Mouse (Mus musculus): ENCODE data around the gene Tnr.

The Tnr gene

DNA sequence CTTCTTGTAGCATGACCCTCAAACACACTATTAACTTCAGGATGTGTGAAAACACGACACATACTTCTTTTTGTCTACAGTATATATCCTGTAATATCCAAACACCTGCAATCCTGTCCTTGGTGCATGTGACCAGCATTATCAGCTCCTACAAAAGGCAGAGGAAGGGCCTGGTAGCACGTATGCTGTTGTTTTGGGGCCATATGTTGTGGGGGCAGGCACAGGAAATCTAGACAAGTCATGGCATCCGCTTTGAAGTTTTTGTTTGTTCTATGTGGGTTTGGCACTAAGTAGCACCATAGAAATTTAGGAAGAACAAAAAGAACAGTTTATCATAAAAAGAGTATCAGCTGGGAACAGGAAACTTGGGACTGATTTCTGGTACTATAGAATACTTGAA, 105.5 kb downstream of the Tnr start:
- no peak for DNase-seq (ENCODE audit: low spot score in 2 of 2)

DNA sequence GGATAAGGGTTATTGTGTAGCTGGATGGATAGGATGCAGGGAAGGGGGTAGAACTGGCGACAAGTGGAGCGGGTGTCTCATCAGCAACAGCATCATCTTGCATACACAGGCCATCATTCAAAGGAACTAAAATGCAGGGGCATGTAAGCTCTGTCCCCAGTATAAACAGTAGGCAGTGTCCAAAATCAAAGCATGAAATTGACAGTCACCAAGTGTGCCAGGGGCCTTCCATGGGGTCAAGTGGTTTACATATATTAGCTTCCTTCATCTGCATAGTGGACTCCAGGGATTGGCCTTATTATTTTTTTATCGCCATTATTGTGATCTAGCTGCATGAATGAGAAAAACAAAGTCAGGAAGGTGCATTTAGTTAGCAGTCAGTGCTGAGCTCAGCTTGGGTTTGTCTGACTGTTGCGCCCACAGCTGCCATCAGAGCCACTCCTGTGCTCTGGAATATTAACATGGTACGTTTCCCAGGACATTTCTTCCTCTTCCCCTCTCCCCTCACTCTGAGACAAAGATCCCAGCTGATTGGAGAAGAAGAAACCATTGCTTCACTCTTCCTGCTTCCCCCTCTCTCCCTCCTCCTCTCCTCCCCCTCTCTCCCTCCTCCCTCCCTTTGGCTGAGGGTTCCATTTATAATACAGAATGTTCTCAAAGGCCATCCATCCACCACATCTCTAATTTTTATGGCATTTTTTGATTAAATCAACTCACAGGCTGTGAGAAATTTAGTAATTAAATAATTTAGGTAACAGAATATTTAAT, 106.4 kb downstream of the Tnr start:
- no peak for DNase-seq (ENCODE audit: low spot score in 2 of 2)

DNA sequence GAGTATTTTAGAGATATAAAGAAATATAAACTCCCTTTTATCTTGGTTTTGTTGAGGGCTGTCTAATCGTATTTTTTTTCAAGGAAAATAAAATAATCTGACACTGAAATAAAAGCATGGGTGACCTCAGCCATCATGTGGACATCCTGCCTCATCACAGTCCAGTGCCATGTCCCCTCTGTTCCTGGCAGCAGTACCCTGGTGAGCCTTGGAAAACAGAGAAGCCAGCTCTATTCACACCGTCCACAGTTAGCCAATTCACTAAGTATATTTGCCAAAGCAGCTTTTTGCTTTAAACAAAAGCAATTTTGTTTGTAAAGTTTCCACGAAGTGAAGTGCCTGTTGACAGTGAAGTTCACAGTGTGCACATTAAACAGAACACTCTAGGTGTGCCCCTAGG, 109.0 kb downstream of the Tnr start:
- no peak for DNase-seq (ENCODE audit: low spot score in 2 of 2)

DNA sequence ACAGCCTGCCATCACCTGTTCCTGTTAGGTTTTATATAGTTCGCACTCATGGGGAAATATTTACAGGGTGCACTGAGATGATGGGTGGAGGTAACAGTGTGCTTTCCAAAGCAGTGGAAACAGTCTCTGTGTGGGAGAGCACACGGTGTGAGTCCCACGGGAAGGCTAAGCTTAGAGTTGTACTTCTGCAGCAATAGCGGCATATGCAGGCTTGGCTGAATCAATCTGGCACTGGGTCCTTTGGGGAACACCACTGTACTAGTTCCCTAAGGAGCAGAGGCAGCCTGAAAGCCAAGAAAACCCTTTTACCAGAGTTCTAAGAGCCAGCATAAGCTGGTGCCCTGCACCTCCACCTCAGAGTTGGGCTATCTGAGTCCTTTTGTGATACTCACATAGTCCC, 115.8 kb downstream of the Tnr start:
- DNase-seq (ENCODE audit: low spot score in 2 of 2) = no peak

DNA sequence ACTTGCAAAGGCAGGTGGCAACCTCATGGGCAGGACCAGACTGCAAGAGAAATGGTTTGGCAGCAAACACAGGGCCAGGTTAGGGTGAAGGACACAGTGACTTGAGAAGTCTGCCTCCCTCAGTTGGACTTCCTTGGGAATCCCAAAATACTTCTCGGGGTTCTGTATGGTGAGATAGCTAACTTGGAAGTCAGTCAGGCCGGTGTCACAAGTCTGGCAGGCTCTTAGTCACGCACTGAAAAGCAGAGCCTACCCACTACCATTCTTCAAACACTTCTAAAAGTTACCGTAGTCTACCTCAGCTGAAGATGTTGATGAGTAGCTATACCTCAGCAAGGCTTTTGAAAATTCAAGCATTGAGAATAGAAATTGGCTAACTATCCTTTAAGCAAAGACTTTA, 122.2 kb downstream of the Tnr start:
- no peak for DNase-seq (ENCODE audit: low spot score in 2 of 2)

DNA sequence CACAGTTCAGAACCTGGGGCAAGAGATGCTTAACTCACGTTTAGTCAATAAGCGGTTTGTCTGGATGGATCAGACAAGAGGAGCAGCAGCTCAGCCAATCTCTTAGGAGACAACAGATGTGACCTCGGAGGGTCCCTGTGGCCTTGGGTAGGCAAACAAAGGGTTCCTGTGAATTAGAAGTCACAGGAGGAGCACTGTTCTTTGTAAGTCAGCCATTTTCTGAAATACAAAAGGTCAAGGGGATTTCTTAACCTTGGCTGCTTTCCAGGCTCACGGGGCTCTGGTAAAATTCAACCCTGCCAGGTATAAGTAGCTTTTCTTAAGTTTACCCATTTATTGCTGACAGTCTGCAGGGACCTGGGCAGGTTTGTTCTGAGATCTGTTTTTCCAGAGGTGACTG, 126.9 kb downstream of the Tnr start:
- DNase-seq (ENCODE audit: low spot score in 2 of 2) = no peak

DNA sequence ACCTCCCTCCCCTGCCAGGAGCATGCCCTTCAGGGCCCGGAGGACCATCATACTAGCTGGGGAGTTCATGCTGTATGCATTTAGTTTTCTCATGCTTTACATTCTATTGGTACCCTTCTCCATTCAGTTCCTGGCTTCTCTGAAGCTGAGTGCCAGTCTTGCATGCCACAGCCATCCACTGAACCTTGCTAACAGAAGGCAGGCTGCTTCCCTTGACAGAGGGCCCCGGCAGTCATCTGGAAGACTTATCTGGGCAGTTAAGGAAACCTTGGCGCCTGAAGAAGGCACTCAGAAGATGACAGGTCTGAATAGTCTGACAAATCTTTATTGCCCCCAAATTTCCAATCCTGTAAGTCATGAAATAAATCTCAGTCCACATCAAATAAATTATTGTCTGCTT, 131.7 kb downstream of the Tnr start:
- no peak for DNase-seq (ENCODE audit: low spot score in 2 of 2)

DNA sequence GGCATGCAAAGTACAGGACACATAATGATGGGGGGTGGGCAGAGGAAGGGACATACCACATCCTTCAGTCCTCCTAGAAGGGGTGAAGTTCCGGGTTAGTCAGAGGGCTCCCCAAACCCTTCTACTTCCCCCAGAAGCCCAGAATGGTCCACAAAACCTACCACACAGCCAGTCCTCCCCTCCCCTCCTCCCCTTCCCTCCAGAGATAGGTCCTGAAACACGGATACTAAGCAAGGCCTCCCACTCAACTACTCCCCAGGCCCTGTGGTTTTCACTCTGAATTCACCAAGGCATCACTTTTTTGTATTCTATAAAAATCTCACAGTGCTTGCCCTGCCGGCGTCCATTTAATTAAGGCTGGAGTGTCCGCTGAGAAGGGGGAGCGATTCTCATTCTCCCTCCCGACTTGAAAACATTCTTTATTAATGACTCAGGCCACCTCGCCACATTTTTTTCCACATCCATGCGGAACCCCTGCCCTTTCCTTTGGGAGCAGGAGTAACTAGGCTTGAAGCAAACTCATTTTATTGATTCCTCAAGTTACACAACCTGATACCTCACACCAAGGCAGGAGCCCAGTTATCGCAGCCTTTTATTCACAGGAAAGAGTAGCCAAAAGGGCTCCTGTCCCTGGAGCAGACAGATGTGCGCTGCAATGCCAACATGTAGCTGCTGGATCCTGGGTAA, 134.4 kb downstream of the Tnr start:
- DNase-seq (ENCODE audit: low spot score in 2 of 2) = no peak

DNA sequence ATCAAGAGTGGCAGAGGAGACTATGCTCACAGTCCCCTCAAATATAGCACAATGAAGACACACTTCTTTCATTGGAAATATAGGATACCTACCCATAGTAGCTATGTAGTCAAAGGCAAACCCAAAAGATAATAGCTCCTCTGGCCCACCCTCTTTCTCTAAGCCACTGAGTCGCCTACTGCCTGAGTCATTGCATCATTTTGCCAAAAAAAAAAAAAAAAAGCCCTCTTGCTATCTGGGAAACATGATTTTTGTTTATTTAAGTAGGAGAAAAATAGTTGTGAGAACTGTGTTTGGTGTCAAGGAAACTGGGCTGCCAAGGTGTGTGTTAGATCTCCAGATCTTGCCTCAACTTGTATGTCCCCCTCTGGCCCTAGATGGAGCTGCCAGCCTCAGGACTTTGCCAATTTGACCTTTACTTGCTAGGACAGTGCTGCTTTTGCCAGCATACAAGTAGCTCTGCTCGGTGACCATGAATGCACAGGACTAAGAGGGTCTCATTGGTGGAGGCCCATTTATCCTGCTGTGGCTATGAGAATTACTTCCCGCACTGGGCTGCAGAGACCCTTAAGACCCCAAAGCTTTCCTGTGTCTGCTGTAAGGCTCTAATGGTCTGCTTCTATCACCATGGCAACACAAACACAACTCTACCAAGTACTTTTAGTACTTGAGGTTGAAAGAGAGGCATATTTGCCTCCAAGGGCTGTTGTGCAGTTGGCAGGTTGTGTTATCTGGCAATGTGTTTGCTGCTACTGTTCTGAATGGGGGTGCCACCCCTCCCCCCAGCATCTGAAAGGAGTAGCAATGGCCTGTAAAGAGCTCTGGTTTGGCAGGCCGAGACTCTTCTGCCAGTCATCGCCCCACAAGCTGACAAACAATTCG, 137.3 kb downstream of the Tnr start:
- DNase-seq (ENCODE audit: low spot score in 2 of 2) = no peak

DNA sequence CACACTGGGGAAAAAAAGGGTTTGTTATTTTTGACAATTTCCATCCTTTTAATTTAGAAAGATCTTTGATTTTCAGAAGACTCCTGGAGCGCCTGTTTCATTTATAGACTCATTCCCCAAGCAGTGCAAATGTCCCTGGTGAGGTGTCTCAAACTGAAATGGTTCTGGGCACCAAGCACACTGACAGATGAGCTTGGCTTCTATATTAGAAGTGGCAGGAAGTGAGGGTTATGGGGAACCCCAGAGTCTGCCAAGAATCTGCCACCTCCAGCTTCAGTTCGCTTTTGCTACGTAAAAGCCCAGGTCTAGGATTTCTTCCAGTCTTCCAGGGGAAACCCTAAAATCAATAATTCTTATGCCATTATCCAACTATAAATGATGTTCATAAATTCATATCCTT, 140.9 kb downstream of the Tnr start:
- no peak for DNase-seq (ENCODE audit: low spot score in 2 of 2)

DNA sequence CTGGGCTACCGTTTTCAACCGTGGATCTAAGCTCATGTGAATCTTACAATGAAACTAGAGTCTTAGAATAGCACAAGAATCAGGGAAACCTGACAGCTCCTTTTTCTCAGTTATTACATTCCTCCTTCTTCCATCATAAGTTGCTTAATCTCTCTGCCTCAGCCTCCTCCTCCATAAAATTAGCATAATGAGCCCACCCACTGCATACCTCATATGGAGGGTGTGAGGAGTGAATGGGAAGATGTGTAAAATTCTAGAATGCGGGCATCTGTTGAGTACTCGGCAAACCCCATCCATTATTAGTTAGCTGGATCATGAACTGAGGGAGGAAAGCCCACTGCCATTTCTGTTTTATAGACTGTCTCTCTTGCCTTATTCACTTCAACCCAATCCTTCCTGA, 141.4 kb downstream of the Tnr start:
- DNase-seq (ENCODE audit: low spot score in 2 of 2) = no peak

DNA sequence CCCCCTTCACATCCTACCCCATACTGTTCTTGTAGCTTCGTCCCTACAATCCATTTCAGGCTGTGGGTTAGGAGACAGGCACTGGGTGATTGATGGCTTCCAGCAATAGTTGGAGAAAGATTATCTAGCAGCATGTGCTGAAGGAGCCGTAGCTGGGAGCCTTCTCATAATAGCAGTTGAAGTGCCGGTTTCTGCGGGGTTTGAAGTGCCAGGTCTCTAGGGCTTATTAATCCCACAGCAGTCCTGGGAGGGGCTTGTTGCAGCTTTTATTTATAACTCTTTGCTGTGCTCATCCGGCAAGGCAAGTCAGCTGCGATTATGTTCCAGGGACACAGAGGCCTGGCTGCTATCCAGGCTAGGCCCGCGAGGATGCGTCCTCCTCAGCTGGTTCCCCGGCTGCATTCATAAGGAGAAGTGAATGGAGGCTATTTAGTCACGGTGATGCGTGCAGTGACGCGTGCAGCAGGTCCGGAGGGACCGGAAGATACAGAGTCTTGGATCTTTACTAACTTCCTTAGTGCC, 147.1 kb downstream of the Tnr start:
- DNase-seq (ENCODE audit: low spot score in 2 of 2) = no peak

DNA sequence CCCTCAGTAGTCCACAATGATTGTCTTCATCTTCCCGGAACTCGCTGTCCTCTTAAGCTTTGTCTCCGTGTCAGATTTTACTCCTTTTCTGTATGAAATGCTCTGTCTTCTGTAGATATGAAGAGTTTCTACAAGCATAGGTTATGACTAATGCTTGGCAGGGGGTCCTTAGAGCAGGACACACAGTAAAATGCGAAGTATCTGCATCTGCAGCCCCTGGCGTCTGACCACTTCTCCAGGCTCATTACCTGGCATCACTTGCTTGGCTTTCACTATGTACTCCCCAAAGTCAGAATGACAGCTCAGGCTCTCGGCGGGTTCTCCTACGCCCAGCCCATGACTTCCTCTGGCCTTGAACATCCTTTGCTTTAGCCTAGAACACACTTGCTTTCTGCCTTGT, 147.6 kb downstream of the Tnr start:
- DNase-seq (ENCODE audit: low spot score in 2 of 2) = no peak

DNA sequence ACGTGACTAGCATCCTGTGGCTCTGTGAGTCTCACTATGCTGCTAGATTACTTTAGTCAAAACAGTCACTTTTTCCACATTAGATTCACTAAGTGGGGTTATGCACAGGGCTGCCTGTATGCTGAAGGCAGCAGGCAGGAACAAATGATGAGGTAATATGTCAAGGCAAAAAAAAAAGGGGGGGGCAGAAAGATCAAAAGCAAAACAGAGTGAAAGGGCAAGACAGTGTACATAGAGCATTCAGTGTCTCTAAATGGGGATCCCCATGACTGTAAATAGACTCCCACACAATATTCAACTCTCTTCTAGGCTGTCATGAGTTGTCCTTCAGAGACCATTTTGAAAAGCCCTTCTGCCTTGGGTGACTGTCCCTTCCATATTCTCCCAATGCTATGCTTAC, 150.7 kb downstream of the Tnr start:
- no peak for DNase-seq (ENCODE audit: low spot score in 2 of 2)

DNA sequence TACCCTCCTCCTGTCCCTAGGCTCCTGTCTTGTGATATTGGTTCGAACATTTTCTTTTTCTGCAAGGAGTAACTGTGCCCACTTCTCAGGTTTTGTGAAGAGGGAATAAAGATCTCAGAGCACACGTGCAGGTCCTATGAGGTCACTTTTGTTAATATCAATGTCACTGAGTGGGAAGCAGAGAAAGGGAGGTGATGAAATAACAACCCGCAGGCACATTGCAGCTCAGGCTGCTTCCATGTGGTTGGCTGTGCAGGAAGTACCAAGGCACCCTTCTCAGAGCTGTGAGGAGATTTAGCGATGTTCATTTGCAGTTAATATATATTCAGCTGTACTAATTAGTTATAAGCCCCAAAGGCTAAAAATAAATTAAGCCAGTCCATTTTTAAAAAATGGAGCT, 151.9 kb downstream of the Tnr start:
- DNase-seq (ENCODE audit: low spot score in 2 of 2) = no peak

DNA sequence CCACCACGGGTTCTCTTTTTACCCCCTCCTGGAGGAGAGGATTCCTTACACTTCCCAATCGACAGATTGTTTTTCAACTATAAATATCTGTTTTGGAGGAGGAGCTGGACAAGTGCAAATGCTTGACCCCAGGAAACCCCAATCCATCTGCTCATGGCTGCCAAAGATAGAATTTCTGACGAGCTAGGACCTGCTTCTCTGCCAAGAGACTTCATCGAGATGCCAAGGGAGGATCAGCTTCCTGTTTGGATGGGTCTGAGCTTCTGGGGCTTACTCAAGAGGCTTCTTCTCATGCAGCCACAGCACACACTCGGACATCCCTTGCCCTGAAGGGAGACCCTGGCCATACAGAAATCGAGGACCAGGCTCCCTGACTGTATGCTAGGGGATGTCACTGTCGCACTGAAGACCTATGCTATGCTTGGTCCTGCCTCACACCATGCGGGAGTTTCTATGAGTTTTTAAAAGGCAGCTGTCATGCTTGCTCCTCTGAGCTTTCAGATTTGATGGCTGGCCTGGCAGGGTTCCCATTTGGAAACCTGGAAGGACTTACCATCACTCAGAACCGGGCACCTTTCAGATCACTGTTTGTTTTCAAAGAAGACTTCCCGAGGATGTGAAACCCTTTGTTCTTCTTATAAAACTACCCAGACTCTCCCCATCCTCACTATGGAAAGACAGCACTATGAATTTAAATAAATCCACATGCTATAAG, 154.8 kb downstream of the Tnr start:
- DNase-seq (ENCODE audit: low spot score in 2 of 2) = no peak

DNA sequence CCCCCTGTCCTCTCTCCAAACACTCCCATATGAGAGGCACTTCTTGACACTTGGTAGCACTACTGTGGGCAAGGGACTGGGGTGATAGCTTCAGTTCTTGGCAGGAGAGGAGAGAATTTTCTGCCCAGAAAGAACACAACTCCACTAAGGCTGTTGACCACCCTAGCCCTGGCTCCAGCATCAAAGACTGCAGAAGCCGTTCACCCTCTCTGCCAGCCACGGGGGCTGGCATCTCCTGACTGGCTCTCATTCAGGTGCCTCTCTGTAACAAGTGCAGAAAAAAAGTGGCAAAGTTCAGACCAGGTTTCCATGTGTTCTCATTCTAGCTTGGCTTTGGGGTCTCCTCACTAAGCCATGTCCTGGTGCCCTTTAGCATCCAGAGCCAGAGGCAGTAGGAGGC, 157.7 kb downstream of the Tnr start:
- DNase-seq (ENCODE audit: low spot score in 2 of 2) = no peak

DNA sequence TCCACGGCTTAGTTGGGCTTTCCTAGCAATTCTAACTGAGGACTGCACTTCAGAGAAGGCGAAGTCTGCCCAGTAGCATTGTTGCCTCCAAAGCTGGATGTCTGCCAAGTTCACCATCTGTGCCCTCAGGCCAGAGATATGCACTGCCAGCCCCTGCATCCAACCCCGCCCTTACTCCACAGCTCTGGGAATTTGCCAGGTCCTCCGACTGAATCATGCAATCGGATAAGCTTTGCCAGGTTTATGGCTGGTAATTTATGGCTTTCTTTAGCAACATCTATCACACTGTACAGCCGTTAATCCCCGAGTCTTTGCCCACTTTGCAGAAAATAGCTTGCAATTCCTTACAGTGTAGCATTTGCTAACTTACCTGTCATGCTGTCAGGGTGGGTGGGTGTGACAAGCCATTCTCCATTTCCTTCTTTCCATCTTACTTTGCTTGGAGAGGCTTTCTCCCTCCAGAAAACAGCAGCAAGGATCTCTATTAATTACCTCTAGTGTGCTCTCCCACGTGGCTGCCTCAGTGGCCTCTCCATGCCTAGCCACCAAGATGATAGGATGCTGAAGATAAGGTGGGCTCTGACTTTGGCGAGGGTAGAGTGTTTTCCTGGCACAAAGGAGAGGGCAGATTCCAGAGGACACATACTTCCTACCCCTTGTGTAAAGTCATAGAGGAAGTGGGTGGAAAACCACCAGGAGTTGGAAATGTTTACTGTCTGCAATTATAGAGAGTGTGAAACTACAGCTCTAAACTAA, 163.1 kb downstream of the Tnr start:
- peak; percentile 59 to 83 for DNase-seq (ENCODE audit: low spot score in 2 of 2)

DNA sequence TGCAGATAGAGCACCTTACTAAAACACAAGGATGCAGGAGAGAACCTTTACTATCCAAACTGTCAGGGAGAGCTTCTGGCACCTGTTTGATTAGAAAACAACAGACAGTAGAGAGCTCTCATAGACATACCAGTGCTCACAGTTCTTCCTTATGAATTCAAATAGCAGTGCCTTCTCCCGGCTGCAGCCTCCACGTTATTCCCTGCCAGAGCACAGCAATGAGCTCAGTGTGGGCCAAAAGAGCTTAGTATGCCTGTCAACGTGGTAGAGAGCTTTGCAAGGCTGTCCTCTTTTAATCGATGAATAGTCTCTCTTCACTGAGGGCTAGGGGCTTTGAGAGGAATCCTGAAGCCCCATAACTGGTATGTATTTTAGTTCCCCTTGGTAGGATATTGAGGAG, 173.1 kb downstream of the Tnr start:
- no peak for DNase-seq (ENCODE audit: low spot score in 2 of 2)

DNA sequence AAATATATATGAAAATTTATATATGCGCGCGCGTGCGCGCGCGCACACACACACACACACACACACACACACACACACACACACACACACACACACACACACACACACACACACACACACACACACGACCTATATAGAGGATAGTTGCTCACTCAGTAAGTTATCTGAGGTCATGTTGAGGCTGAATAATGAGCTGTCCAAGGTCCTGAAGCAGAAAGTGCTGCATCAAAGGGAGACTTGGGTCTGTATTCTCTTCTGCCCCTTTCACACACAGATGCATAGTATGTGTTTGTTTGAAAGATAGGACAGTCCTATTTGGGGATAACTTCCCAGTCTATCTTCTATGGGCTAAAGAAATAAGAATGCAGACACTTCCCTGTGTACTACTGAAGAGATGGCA, 178.5 kb downstream of the Tnr start:
- DNase-seq (ENCODE audit: low spot score in 2 of 2) = no peak

DNA sequence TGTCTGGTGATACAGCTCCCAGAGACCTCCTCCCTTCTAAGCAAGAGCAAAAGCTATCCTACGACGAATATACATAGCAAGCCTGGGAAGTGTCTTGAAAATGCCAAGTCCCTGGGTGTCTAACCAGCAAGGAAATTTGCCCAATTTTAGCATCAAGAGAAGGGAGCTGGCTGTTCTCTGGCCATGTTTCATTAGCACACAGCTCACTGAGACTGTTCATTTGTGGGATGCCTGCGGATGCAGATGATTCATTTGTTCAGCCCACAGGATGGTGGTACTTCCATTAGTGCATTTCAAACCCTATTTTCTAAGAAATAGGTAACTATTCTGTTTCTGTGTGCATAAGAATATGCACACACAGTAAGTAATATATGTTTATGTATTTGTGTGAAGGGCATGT, 181.4 kb downstream of the Tnr start:
- no peak for DNase-seq (ENCODE audit: low spot score in 2 of 2)
